Mouse (Mus musculus): ENCODE measurements around the gene Gabpb2.

Gene Gabpb2

GRCm38 (mm10) chr3:95194721-95195135, 23.0 kb downstream of the Gabpb2 start:
- peak; percentile 25 to 38 for DNase-seq

DNA sequence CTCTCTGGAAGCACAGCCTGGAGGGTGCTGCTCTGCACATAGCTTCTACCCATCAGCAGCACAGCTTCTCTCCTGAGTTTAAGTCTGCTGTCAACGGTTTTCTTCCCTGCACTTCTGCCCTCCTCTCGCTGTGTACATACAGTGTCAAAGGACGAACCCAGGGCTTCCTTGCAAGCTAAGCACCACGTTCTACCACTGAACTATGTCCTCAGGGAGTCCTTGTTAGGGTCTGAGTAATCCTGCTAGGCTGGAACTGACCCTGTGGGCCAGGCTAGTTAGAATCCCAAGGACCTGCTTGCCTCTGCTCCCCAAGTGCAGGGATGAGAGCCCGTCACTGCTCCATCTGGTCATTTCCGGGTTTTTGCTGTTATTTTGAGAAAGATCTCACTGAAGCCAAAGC, 30.8 kb downstream of the Gabpb2 start:
- DNase-seq, result no peak

GRCm38 (mm10) chr3:95186100-95186499, 31.6 kb downstream of the Gabpb2 start:
- no peak for DNase-seq

- no peak for DNase-seq
Observed at GRCm38 (mm10) chr3:95184796-95185577, 32.7 kb downstream of the Gabpb2 start.

GRCm38 (mm10) chr3:95181841-95182240, 35.9 kb downstream of the Gabpb2 start:
- no peak for DNase-seq

GRCm38 (mm10) chr3:95179890-95180289, 37.8 kb downstream of the Gabpb2 start:
- DNase-seq, result no peak

GRCm38 (mm10) chr3:95178948-95179347, 38.8 kb downstream of the Gabpb2 start:
- DNase-seq, result no peak

DNA sequence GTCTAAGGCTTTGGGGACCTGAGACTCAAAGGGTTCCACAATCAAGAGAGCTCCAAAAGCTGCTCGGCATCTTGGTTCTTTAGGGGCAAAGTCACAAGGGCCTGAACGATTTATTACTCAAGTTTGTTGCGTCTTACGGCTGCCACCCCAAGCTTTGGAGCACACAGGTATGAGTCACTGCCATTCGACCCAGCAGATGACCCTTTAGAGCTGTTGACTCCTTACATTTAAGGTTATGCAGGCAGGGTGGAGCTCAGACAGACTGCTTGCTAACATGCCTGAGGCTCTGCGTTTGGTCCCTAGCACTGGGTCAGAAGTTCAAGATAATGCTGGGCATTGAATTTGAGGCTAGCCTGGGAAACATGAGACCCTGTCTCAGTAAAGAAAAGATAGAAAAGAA, 40.1 kb downstream of the Gabpb2 start:
- DNase-seq, result no peak

GRCm38 (mm10) chr3:95176500-95176899, 41.2 kb downstream of the Gabpb2 start:
- DNase-seq, result no peak

GRCm38 (mm10) chr3:95174011-95174592, 43.6 kb downstream of the Gabpb2 start:
- peak; percentile 89 to 90 for DNase-seq

DNA sequence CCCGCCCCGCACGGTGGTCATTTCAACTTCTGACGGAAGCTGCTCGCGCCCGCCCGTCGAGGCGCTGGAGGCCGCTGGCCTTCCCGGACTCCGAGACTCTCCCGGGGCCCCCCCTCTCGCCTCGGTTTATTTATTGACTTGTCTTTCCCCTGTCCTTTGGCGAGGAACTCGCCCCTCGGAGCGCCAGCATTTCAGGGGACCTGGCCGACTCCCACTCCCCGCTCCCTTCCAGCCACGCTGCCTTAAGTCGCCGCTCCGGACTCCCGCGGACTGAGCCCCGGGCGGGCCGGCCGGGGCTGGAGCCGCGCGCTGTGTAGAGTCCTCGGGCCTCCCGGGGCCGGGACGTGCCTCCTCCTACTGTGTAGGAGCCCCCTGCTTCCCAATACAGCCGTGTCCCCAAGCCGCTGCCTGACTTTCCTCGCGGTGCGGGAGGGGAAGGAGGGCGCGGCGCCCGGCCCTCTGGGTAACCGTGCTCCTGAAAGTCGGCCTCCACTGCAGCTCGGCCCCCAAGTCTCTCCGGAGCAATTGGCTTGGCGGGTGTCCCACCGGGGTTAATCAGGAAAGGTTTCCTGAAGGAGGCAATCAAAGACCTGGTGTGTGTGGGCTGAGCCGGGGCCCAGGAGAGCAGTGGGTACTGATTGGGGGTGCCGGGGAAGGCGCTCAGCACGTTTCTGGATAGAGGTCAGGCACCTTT, 44.3 kb downstream of the Gabpb2 start:
- DNase-seq, result peak in 1 of 2 experiments; percentile 32

GRCm38 (mm10) chr3:95172526-95173255, 45.0 kb downstream of the Gabpb2 start:
- peak in 1 of 2 experiments; percentile 15 for DNase-seq

DNA sequence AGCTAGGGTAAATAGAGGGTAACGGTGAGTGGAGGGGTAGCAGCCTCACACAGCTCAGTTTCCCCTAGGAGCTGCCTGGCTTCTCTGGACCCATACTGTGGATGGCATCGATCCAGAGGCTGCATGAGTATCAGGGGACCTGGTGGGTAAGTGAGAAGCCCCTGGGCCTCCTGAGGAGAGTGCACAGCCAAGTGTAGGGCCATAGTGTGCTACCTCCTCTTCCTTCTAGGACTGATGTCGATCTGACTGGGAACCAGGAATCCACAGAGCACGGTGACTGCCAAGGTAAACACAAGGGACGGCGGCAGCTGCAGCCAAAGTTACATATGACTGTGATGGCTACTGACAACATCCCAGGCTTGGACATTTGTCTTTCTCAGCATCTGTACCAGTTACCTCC, 46.6 kb downstream of the Gabpb2 start:
- no peak for DNase-seq

GRCm38 (mm10) chr3:95169996-95170395, 47.7 kb downstream of the Gabpb2 start:
- DNase-seq, result no peak

GRCm38 (mm10) chr3:95164840-95165239, 52.9 kb downstream of the Gabpb2 start:
- no peak for DNase-seq

DNA sequence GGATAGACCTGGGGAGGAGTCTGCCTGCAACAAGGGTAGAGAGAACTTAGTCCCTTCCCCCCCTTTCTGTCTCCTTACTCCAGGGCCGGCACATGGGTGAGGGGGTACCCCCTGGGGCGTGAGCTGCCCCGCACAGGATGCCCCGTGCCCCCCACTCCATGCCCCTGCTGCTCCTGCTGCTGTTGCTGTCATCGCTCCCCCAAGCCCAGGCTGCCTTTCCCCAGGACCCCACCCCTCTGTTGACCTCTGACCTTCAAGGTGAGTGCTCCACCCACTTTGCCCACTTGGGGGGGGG, 53.5 kb downstream of the Gabpb2 start:
- no peak for DNase-seq

DNA sequence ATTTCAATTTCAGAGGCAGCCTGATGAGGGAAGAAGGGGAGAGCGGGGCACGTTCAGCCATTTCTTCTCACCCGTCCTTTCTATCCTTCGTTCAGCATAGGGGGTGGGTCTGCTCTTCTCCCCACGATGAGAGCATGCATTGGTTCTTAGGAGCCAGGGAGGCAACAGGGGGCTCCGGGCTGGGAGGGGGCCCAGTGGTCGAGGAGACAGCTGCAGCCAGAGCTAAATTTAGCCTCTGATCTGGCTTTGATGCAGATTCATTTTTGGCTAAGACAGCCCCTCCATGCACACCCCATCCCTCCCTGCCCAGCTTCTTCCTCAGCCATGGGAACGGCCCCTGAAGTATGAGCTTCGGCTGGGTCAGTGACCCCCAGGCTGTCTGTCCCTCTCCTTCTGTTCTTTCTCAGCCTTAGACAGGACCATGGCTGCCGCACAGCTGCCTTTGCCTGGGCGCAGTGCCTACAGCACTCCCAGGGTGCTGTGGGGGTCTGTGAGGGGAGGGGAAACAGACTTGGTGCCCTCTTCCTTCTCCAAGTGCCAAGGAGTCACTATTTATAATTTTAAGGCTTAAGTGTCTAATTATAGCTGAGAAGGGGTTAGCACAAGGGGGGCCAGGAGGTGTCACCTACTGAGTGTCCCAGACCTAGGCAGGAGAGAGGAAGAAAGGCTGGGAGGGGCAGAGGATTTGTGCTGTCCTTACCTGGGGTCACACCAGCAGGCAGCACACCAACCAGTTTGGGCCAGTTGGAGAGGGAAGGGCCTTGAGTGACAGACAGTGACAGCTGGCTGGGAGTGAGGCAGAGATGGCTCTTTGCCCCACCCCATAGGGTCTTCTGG, 54.1 kb downstream of the Gabpb2 start:
- DNase-seq, result no peak

- DNase-seq, result no peak
Observed at GRCm38 (mm10) chr3:95162345-95162628, 55.4 kb downstream of the Gabpb2 start.

GRCm38 (mm10) chr3:95161618-95162344, 55.9 kb downstream of the Gabpb2 start:
- DNase-seq, result no peak

GRCm38 (mm10) chr3:95161041-95161551, 56.6 kb downstream of the Gabpb2 start:
- peak; percentile 32 to 37 for DNase-seq
